Mouse (Mus musculus) embryonic facial prominence, embryonic 10.5 days (tissue): Measurements from ENCODE around the gene Ets1. TPM values are rescaled to one million over a fixed set of nuclear protein-coding genes. Genes with fewer than 3 reads are reported as not detected.
A peak's percentile ranks its signal among the peaks of the same experiment; 100 is the strongest.

Experiments used
- DNase-seq: peaks from one replicate; pipeline ENCODE4 v3.0.0-alpha.2; 2017; ENCODE audit warnings: low spot score
- H3K27ac ChIP-seq: fragments of 300-500 bp; sonication (generic); replicated peaks from 2 replicates; pipeline ENCODE4 v1.5.1; 2016; ENCODE audit warnings: mild to moderate bottlenecking
- H3K27me3 ChIP-seq: fragments of 300-500 bp; sonication (generic); replicated peaks from 2 replicates; pipeline ENCODE4 v1.6.1; 2016; ENCODE audit warnings: low read depth, mild to moderate bottlenecking; ENCODE audit not compliant: poor library complexity, severe bottlenecking
- H3K36me3 ChIP-seq: fragments of 300-500 bp; sonication (generic); replicated peaks from 2 replicates; pipeline ENCODE4 v1.6.1; 2016; ENCODE audit warnings: mild to moderate bottlenecking, moderate library complexity
- H3K4me1 ChIP-seq: fragments of 300-500 bp; sonication (generic); 2 replicates; pipeline ENCODE4 v1.6.1; 2016
- H3K4me3 ChIP-seq: fragments of 300-500 bp; sonication (generic); 2 replicates; pipeline ENCODE4 v1.5.1; 2016; ENCODE audit warnings: mild to moderate bottlenecking, moderate library complexity
- H3K9me3 ChIP-seq: fragments of 300-500 bp; sonication (generic); 2 replicates; pipeline ENCODE4 v1.6.1; 2016; ENCODE audit warnings: mild to moderate bottlenecking
- WGBS: fragments of 180-500 bp; shearing (Covaris S2); methylation state at CpG from one replicate; pipeline ENCODE4 v1.1.7; 2016; 5-methylcytosine and 5-hydroxymethylcytosine counted together
- polyA plus RNA-seq: library from polyadenylated mRNA; unstranded; fragments of >200 nt; fragmentation: Nextera tagmentation; extraction: Ambion mirVana; gene quantifications from 2 replicates; pipeline ENCODE4 v1.2.1, GENCODE M21; 2016

Ets1 gene
- polyA plus RNA-seq, 1 experiment from 2014 or later: 38.6 TPM

DNA sequence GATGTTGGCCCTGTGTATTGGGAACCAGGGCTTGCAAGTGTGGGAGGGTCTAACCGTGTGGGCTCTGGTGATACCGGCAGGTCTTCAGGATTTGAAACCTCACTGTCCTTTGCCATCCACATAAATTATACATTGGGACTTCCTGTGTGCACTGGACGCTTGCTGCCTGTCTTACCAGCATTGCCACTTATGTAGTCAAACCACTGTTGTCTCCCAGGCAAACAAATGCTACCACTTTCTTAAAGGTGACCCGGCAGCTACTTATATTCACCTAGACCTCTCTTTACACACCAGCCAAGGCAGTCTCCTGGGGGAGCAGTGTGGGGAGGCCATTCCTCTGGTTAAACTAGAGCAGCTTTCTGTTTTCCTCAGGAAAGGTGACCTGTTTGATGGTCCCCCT lies 89.9 kb downstream of the Ets1 start:
- Histone ChIP-seq H3K36me3 (peaks cover 7% of the 10 kb centered on the region; the same call in 1 of the 2 replicates), H3K4me3 (no peak overlapping the region), H3K4me1 (peaks cover 35% of the 10 kb centered on the region), H3K9me3 (no peaks in the 10 kb centered on the region), H3K27me3 (no peaks in the 10 kb centered on the region), H3K27ac (0 out of 2 replicates have a peak overlapping the region, but pooled peaks have one; percentile 30)
- DNase-seq: no peak
- 89% methylated on average over 4 of the region's 4 CpGs for WGBS

DNA sequence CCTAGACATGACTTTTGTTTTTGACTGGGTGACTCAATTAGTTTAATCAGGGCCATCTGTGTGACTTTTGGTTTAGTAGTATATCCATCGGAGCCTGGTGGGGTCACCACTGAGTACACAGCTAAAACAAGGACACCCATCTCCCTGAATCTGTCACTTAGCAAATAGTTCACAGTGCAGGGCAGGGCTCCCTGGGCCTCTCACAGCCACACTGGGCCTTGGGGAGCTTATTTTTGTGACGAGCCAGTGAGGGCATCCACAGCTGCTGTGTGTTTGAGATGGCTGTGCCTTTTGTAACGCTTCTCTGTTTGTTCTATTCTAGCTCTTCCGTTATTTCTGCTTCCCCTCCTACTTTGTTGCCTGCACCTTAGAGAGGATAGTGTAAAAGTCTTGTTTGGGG lies 90.6 kb downstream of the Ets1 start:
- peaks cover 33% of the 10 kb centered on the region for H3K4me1 ChIP-seq
- peaks cover 7% of the 10 kb centered on the region; the same call in 1 of the 2 replicates for H3K36me3 ChIP-seq
- no peak overlapping the region for H3K27ac ChIP-seq
- no peak overlapping the region for H3K4me3 ChIP-seq
- DNase-seq: no peak
- no peaks in the 10 kb centered on the region for H3K9me3 ChIP-seq
- H3K27me3 ChIP-seq: no peaks in the 10 kb centered on the region
- WGBS: 64% methylated on average over 4 of the region's 4 CpGs

DNA sequence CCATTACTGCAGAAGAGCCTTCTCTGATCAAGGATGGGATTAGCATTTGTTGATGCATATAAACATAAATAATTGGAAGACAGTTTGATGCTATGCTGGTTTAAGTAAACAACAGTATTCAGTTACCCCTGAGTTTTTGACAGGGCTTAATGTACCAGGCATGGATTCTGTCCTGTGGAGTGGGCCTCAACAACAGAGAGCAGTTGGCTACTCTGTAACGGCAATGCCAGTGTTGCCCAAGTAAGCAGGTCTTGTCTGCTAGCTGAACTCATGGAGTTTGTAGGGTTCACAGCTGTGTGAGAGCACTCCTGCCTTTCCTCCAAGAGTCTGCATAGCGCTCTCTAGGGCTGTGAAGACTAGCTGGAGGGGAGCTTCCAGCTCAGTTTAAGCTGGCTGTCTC lies 91.0 kb downstream of the Ets1 start:
- H3K27ac ChIP-seq: no peak overlapping the region
- no peaks in the 10 kb centered on the region for H3K9me3 ChIP-seq
- H3K27me3 ChIP-seq: no peaks in the 10 kb centered on the region
- peaks cover 33% of the 10 kb centered on the region for H3K4me1 ChIP-seq
- H3K36me3 ChIP-seq: peaks cover 7% of the 10 kb centered on the region; the same call in 1 of the 2 replicates
- no peak overlapping the region for H3K4me3 ChIP-seq
- no peak for DNase-seq
- WGBS: 96% methylated on average over 2 of the region's 2 CpGs

DNA sequence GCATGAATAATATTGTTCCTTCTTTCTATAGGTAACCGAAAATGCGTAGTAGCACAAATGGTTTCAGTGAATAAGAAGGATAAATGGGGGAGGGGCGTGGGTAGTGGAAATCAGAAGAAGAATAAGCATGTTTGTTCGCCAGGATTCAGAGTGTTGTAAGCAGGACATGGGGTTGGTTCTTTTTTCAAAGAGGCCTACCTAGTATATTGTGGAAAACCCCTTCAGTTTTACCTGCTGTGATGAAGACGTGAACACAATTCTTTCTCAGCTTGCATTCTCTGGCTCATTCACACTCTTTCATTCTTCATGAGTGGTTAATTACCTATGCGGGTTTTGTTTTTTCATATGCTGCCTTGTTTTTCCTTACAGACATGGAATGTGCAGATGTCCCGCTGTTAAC lies 92.3 kb downstream of the Ets1 start:
- DNase-seq: no peak
- no peaks in the 10 kb centered on the region for H3K9me3 ChIP-seq
- H3K36me3 ChIP-seq: peaks cover 7% of the 10 kb centered on the region; the same call in 1 of the 2 replicates
- no peaks in the 10 kb centered on the region for H3K27me3 ChIP-seq
- H3K4me3 ChIP-seq: no peak overlapping the region
- WGBS: 84% methylated on average over 7 of the region's 7 CpGs
- H3K4me1 ChIP-seq: peaks cover 27% of the 10 kb centered on the region
- no peak overlapping the region for H3K27ac ChIP-seq

DNA sequence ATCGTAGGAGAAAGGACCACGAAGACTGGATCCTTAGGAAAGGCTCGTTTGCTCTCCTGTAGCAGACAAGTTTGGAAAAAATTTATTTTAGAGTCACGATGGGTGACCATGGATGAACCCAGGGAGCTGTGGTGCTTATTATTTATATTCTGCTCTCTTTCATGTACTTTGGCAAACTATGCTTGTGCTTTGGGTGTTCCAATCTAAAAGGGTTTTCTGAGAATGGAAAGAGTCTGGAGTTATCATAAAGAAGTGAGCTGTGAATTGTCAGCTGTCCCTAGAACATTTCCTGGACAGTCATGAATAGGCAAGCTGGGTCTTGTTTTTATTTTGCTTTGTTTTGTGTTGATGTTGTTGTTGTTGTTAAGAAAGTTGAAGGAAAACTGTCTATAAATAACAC lies 92.8 kb downstream of the Ets1 start:
- Histone ChIP-seq H3K4me1 (peaks cover 27% of the 10 kb centered on the region), H3K27me3 (no peaks in the 10 kb centered on the region), H3K27ac (no peak overlapping the region), H3K4me3 (no peak overlapping the region), H3K9me3 (no peaks in the 10 kb centered on the region), H3K36me3 (peaks cover 11% of the 10 kb centered on the region)
- DNase-seq: no peak
- 82% methylated on average over 4 of the region's 4 CpGs for WGBS

DNA sequence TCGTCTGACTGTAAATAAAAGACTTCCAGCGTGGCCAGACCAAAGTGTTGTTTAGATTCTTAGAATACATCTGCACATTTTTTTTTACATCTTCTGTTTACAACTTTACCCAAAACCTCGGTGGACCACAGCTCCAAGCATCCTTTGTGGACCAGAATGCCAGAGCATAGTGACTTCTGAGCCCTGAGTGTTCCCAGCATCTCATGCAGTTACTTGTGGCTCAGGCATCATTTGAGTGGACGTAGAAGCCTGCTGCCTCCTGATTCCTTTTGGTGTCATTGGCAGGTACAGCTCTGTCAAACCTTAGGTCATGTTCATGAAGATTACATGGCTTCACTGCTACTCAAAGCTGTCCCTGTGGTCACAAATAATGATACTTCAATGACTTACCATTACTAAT lies 93.2 kb downstream of the Ets1 start:
- H3K27ac ChIP-seq: no peak overlapping the region
- no peak overlapping the region for H3K4me3 ChIP-seq
- peaks cover 27% of the 10 kb centered on the region for H3K4me1 ChIP-seq
- 87% methylated on average over 4 of the region's 4 CpGs for WGBS
- no peaks in the 10 kb centered on the region for H3K27me3 ChIP-seq
- DNase-seq: no peak
- H3K9me3 ChIP-seq: no peaks in the 10 kb centered on the region
- peaks cover 15% of the 10 kb centered on the region for H3K36me3 ChIP-seq

DNA sequence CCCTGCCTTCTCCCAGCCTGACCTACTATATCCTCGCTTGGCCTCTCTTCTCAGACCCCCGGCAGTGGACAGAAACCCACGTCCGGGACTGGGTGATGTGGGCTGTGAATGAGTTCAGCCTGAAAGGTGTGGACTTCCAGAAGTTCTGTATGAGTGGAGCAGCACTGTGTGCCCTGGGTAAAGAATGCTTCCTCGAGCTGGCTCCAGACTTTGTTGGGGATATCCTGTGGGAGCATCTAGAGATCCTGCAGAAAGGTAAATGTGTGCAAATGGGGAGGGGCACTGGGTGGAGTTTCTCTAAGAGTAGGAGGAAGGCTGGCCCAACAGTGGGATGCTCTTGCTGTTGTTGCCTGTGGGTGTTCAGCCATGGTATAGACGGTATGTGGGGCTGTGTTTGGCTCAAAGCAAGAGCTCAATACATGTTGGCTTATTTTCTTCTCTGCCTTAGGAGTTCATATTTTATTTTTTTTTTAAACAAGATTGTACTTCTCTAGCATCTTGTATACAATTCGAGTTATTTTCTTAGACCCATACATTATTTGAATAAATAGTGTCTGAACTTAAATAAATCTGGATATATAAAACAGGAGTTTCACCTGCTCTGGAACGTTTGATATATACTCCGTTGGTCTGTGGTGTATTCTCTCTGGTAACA lies 94.1 kb downstream of the Ets1 start:
- Histone ChIP-seq H3K4me3 (no peak overlapping the region), H3K27ac (no peak overlapping the region), H3K27me3 (no peaks in the 10 kb centered on the region), H3K36me3 (peaks cover 24% of the 10 kb centered on the region), H3K4me1 (peaks cover 27% of the 10 kb centered on the region), H3K9me3 (no peaks in the 10 kb centered on the region)
- DNase-seq: no peak
- 86% methylated on average over 9 of the region's 9 CpGs for WGBS

DNA sequence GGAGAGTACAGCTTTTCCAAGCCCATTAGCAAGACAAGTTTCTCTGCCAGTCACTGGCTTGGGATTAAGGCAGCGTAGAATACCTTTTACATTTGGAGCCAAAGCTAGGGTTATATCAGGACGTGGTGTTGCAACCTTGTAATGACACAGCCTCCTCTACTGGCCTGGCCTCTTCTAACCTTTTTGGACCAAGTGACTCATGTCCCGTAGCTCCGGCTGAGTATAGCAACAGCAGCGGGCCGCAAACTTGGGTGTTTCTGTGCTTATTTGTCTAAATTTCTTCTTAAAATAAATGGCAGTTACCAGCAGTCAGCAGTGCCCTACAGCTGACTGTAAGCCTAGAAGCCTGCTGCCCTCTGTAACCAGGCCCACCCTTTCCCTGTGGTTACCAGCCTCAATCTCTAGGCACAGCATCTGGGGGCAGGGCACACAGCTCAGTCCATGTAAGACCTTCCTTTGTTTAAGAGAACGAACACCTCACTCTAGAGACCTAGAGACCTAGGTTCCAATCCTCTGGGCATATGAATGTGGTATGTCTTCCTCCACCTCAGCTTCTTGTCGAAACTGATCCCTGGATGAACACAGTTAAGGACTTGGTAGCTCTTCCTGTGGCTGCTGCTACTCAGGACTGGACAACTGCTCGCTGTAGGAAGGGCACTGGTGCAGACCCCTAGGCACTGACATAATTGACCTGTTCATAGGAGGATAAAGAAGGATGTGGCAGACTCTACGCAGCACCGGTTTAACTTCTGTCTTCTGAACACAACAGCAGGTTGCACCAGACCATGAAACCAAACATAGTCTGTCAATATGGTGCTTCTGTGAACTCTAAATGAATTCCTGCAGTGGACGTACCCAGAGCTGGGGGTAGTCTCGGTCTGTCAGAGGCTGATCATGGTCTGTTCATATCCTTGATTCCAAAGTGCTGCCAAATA lies 94.9 kb downstream of the Ets1 start:
- Histone ChIP-seq H3K9me3 (no peaks in the 10 kb centered on the region), H3K36me3 (peaks cover 32% of the 10 kb centered on the region), H3K27ac (no peak overlapping the region), H3K4me3 (no peak overlapping the region), H3K27me3 (no peaks in the 10 kb centered on the region), H3K4me1 (peaks cover 25% of the 10 kb centered on the region)
- no peak for DNase-seq
- WGBS: 82% methylated on average over 13 of the region's 13 CpGs

DNA sequence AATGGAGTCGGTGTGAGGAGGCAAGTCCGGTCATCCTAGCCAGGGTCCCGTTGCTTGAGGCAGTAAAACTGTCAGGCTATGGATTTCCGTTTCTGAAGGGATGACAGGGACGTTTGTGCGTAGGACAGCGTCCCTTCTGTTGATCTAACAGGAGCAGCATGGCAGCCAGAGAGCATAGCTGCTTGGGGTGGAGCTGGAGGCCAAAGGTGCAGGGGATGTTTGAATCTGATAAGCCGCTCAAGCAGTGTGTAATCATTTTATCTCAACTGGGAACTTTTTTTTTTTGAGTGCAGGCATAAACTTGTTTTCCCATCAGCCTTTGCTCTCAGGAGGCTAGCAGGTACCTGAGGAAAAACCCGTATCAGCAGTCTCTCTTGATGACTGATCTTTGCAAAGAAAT lies 95.8 kb downstream of the Ets1 start:
- Histone ChIP-seq H3K4me3 (no peak overlapping the region), H3K27ac (no peak overlapping the region), H3K36me3 (peaks cover 37% of the 10 kb centered on the region), H3K9me3 (no peaks in the 10 kb centered on the region), H3K4me1 (peaks cover 18% of the 10 kb centered on the region), H3K27me3 (no peaks in the 10 kb centered on the region)
- WGBS: 52% methylated on average over 9 of the region's 9 CpGs
- DNase-seq: no peak

DNA sequence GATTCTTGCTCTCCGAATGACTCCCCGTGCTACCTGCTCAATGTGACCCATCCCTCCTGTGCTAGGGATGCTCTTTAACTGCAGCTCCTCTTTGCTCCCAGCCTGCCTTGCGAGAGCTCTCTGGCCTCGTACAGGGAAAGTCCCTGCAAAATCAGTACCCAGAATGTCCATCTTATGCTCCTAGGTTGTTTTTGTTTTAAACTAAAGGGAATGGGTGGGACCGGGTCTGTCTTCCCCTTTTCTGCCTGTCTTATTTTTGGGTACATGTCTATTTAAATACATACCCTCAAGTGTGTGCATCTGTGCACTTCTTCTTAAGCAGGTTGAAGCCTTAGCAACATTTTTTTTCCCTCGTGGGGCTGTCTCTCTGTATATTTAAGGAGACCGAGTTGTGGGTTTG lies 99.0 kb downstream of the Ets1 start:
- Histone ChIP-seq H3K27ac (no peak overlapping the region), H3K4me3 (no peak overlapping the region), H3K27me3 (no peaks in the 10 kb centered on the region), H3K4me1 (peaks cover 14% of the 10 kb centered on the region), H3K36me3 (peaks cover 50% of the 10 kb centered on the region), H3K9me3 (no peaks in the 10 kb centered on the region)
- WGBS: 91% methylated on average over 7 of the region's 7 CpGs
- no peak for DNase-seq

DNA sequence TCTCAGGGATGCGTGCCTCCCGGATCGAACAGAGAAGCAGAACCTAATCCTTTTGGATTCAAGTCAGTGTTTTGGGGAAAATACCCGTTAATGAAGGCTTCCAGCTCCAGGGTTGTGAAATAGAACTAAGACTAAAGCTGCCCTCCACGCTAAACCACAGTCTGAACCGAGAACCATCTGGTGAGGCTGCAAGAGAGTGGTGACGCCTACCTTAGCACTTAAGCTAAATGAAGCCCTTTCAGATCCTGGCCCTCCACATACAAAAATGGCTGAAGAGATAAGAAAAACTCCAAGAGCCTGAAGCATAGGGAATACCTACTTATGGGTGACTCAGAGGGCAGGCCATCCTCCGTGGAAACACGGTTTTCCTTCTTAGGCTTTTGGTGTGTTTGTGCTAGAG lies 100.0 kb downstream of the Ets1 start:
- no peaks in the 10 kb centered on the region for H3K9me3 ChIP-seq
- no peaks in the 10 kb centered on the region for H3K27me3 ChIP-seq
- peaks cover 54% of the 10 kb centered on the region for H3K36me3 ChIP-seq
- no peak overlapping the region for H3K4me3 ChIP-seq
- peaks cover 10% of the 10 kb centered on the region; the same call in 1 of the 2 replicates for H3K4me1 ChIP-seq
- 90% methylated on average over 9 of the region's 9 CpGs for WGBS
- DNase-seq: no peak
- H3K27ac ChIP-seq: no peak overlapping the region

DNA sequence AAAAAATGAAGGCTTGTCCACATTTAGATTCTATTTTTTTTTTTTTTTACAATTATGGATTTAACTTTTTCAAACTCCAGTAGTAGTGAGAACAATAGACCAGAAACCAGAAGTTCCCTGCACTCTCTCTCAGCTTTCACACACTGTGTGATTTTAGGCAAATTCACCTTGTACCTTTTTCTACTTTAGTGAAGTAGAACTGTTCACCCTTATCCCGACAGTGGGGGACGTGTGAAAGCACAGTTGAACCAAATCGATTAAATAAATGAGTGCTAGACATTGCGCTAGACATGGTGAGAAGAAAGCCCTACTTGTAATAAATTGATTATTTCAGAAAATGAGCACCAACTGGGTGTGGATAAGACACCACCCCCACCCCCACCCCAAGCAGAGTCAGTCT lies 104.0 kb downstream of the Ets1 start:
- H3K4me3 ChIP-seq: no peak overlapping the region
- H3K9me3 ChIP-seq: no peaks in the 10 kb centered on the region
- H3K36me3 ChIP-seq: peaks cover 52% of the 10 kb centered on the region
- WGBS: 90% methylated on average over 4 of the region's 4 CpGs
- H3K27me3 ChIP-seq: no peaks in the 10 kb centered on the region
- DNase-seq: no peak
- H3K27ac ChIP-seq: no peak overlapping the region
- H3K4me1 ChIP-seq: no peaks in the 10 kb centered on the region
